Mouse (Mus musculus) E14TG2a.4 (cell line): Measurements from ENCODE around the gene Emc4.
A peak's percentile ranks its signal among the peaks of the same experiment; 100 is the strongest.

Experiments used
- H3K27me3 ChIP-seq: 2 replicates; pipeline ENCODE4 v1.6.1; 2014; ENCODE audit warnings: low read length, control low read depth; ENCODE audit not compliant: insufficient read depth
- H3K36me3 ChIP-seq: 2 replicates; pipeline ENCODE4 v1.6.1; 2014; ENCODE audit warnings: low read length, control low read depth; ENCODE audit not compliant: insufficient read depth
- H3K4me1 ChIP-seq: replicated peaks from 2 replicates; pipeline ENCODE4 v1.6.1; 2014; ENCODE audit warnings: low read depth, low read length, control low read depth
- H3K4me3 ChIP-seq: replicated peaks from 2 replicates; pipeline ENCODE4 v1.5.1; 2014; ENCODE audit warnings: mild to moderate bottlenecking, low read length
- H3K9me3 ChIP-seq: 2 replicates; pipeline ENCODE4 v1.6.1; 2014; ENCODE audit warnings: low read length, control low read depth
- CTCF ChIP-seq: conservative IDR thresholded peaks from 2 replicates; pipeline ENCODE4 v1.5.1; 2014; ENCODE audit warnings: low read length
- NANOG ChIP-seq: IDR thresholded peaks from 2 replicates; pipeline ENCODE4 v1.6.1; 2014; ENCODE audit warnings: borderline replicate concordance, low read length, mixed read lengths
- POU5F1 ChIP-seq: IDR thresholded peaks from 2 replicates; pipeline ENCODE4 v1.6.1; 2014; ENCODE audit warnings: low read length, borderline replicate concordance

The Emc4 gene

GRCm38 (mm10) chr2:112367726-112368673, at the start of gene Emc4:
Emc4 (minus strand) TSS chr2:112368027.
- TF ChIP-seq POU5F1 (no peak), CTCF (no peak), NANOG (no peak)
- H3K27me3 ChIP-seq: no peaks in the 10 kb centered on the region
- no peaks in the 10 kb centered on the region for H3K9me3 ChIP-seq
- peaks cover 28% of the 10 kb centered on the region for H3K4me1 ChIP-seq
- H3K4me3 ChIP-seq: peak within 1 kb of the TSS; percentile 94
- peaks cover 33% of the 10 kb centered on the region for H3K36me3 ChIP-seq

GRCm38 (mm10) chr2:112407030-112407429, 39.2 kb upstream of the Emc4 start:
- TF ChIP-seq POU5F1 (no peak), NANOG (no peak), CTCF (no peak)
- no peaks in the 10 kb centered on the region for H3K4me1 ChIP-seq
- H3K36me3 ChIP-seq: peaks cover 70% of the 10 kb centered on the region
- H3K27me3 ChIP-seq: no peaks in the 10 kb centered on the region
- no peaks in the 10 kb centered on the region for H3K9me3 ChIP-seq
- H3K4me3 ChIP-seq: no peak overlapping the region

- H3K4me1 ChIP-seq: peaks cover 17% of the 10 kb centered on the region
- no peaks in the 10 kb centered on the region for H3K27me3 ChIP-seq
- TF ChIP-seq POU5F1 (no peak), NANOG (no peak), CTCF (no peak)
- H3K36me3 ChIP-seq: peaks cover 10% of the 10 kb centered on the region
- no peak overlapping the region for H3K4me3 ChIP-seq
- H3K9me3 ChIP-seq: no peaks in the 10 kb centered on the region
These were observed 28.8 kb upstream of the Emc4 start for GRCm38 (mm10) chr2:112396649-112397048.

- H3K4me1 ChIP-seq: peaks cover 30% of the 10 kb centered on the region
- TF ChIP-seq CTCF (no peak), POU5F1 (no peak), NANOG (no peak)
- no peaks in the 10 kb centered on the region for H3K9me3 ChIP-seq
- no peaks in the 10 kb centered on the region for H3K27me3 ChIP-seq
- H3K36me3 ChIP-seq: peaks cover 14% of the 10 kb centered on the region
- no peak overlapping the region for H3K4me3 ChIP-seq
These were observed 26.1 kb upstream of the Emc4 start for GRCm38 (mm10) chr2:112393958-112394357.

DNA sequence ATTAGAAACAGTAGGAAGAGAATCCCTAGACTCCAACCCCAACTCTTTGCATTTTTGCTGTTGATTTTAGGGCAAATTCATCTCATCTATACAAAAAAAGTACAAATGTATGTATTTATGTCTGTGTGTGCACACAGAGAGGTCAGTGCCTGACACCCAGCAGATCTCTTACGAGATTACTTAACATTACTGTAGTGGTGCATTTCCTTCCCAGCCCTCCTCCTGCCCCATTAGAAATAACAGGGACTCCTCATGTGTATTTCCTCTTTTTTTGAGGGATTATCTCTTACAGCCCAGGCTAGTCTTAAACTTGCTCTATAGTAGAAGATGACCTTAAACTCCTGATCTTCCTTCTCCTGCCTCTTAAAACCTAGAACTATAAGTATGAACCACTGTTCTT, 24.9 kb upstream of the Emc4 start:
- TF ChIP-seq NANOG (no peak), POU5F1 (no peak), CTCF (no peak)
- Histone ChIP-seq H3K4me1 (peaks cover 42% of the 10 kb centered on the region), H3K9me3 (no peaks in the 10 kb centered on the region), H3K36me3 (peaks cover 17% of the 10 kb centered on the region), H3K4me3 (no peak overlapping the region), H3K27me3 (no peaks in the 10 kb centered on the region)

- Histone ChIP-seq H3K9me3 (no peaks in the 10 kb centered on the region), H3K4me1 (peaks cover 39% of the 10 kb centered on the region), H3K4me3 (no peak overlapping the region), H3K36me3 (peaks cover 19% of the 10 kb centered on the region; the same call in 1 of the 2 replicates), H3K27me3 (no peaks in the 10 kb centered on the region)
- TF ChIP-seq POU5F1 (no peak), CTCF (no peak), NANOG (no peak)
These were observed 23.6 kb upstream of the Emc4 start for GRCm38 (mm10) chr2:112391346-112392000.

GRCm38 (mm10) chr2:112390843-112391242, 23.0 kb upstream of the Emc4 start:
- Histone ChIP-seq H3K36me3 (peaks cover 20% of the 10 kb centered on the region), H3K4me3 (no peak overlapping the region), H3K9me3 (no peaks in the 10 kb centered on the region), H3K27me3 (no peaks in the 10 kb centered on the region), H3K4me1 (peaks cover 40% of the 10 kb centered on the region)
- TF ChIP-seq CTCF (no peak), NANOG (no peak), POU5F1 (no peak)

GRCm38 (mm10) chr2:112381219-112381618, 13.4 kb upstream of the Emc4 start:
- Histone ChIP-seq H3K27me3 (no peaks in the 10 kb centered on the region), H3K4me1 (peaks cover 51% of the 10 kb centered on the region), H3K4me3 (no peak overlapping the region), H3K36me3 (peaks cover 28% of the 10 kb centered on the region), H3K9me3 (no peaks in the 10 kb centered on the region)
- TF ChIP-seq POU5F1: no peak
- TF ChIP-seq NANOG: no peak
- TF ChIP-seq CTCF: no peak
